Mouse (Mus musculus): Measurements from ENCODE around the gene Kcnk15. TPM values are rescaled to one million over a fixed set of nuclear protein-coding genes. Genes with fewer than 3 reads are reported as not detected.

The Kcnk15 gene
- polyA plus RNA-seq, 1 experiment from 2014 or later: not detected

GRCm38 (mm10) chr2:163903461-163903860 lies 50.0 kb downstream of the Kcnk15 start:
- DNase-seq (peak; percentile 71), ATAC-seq (peak; percentile 83)
- H3K4me3 ChIP-seq (ENCODE audit: low read depth, low read length): no peak overlapping the region
- H3K27me3 ChIP-seq (ENCODE audit: insufficient read depth, low read length): no peaks in the 10 kb centered on the region
- no peaks in the 10 kb centered on the region for H3K36me3 ChIP-seq (replicated peaks; ENCODE audit: insufficient read depth, low read length)
- H3K9me3 ChIP-seq (ENCODE audit: low read length): no peaks in the 10 kb centered on the region
- no peak overlapping the region for H3K4me2 ChIP-seq (ENCODE audit: low read depth, low read length)
- H3K9ac ChIP-seq (replicated peaks): no peak overlapping the region
- TF ChIP-seq EP300 (IDR thresholded peaks at IDR 0.05; ENCODE audit: low read depth) (no peak), CTCF (IDR thresholded peaks at IDR 0.05; ENCODE audit: low read depth) (no peak)
- 46% methylated on average over 11 of the region's 11 CpGs for WGBS (ENCODE audit: insufficient replicate concordance)
- H3K27ac ChIP-seq (ENCODE audit: low read depth): peak overlapping the region; percentile 57; the same call in 1 of the 2 replicates
- peaks cover 18% of the 10 kb centered on the region; the same call in 1 of the 2 replicates for H3K4me1 ChIP-seq (ENCODE audit: insufficient read depth)

GRCm38 (mm10) chr2:163904323-163904722 lies 50.9 kb downstream of the Kcnk15 start:
- TF ChIP-seq EP300 (IDR thresholded peaks at IDR 0.05; ENCODE audit: low read depth) (no peak), CTCF (IDR thresholded peaks at IDR 0.05; ENCODE audit: low read depth) (no peak)

GRCm38 (mm10) chr2:163907131-163907530 lies 53.7 kb downstream of the Kcnk15 start:
- TF ChIP-seq EP300 (IDR thresholded peaks at IDR 0.05; ENCODE audit: low read depth) (no peak), CTCF (IDR thresholded peaks at IDR 0.05; ENCODE audit: low read depth) (no peak)
- no peak for DNase-seq

More at GRCm38 (mm10) chr2:163904323-163904722, 50.9 kb downstream of the Kcnk15 start:
- Histone ChIP-seq H3K4me3 (ENCODE audit: low read depth, low read length) (no peak overlapping the region), H3K27ac (ENCODE audit: low read depth) (no peak overlapping the region), H3K9me3 (ENCODE audit: low read length) (no peaks in the 10 kb centered on the region), H3K9ac (replicated peaks) (no peak overlapping the region), H3K4me1 (ENCODE audit: insufficient read depth) (peaks cover 17% of the 10 kb centered on the region; the same call in 1 of the 2 replicates), H3K27me3 (ENCODE audit: insufficient read depth, low read length) (no peaks in the 10 kb centered on the region), H3K4me2 (ENCODE audit: low read depth, low read length) (no peak overlapping the region), H3K36me3 (replicated peaks; ENCODE audit: insufficient read depth, low read length) (no peaks in the 10 kb centered on the region)
- 68% methylated on average over 4 of the region's 4 CpGs for WGBS (ENCODE audit: insufficient replicate concordance)
- DNase-seq: no peak
- no peak for ATAC-seq

More at GRCm38 (mm10) chr2:163907131-163907530, 53.7 kb downstream of the Kcnk15 start:
- H3K4me1 ChIP-seq (ENCODE audit: insufficient read depth): peaks cover 9% of the 10 kb centered on the region; the same call in 1 of the 2 replicates
- no peak overlapping the region for H3K4me2 ChIP-seq (ENCODE audit: low read depth, low read length)
- H3K9me3 ChIP-seq (ENCODE audit: low read length): no peaks in the 10 kb centered on the region
- H3K27me3 ChIP-seq (ENCODE audit: insufficient read depth, low read length): no peaks in the 10 kb centered on the region
- 71% methylated on average over 5 of the region's 5 CpGs for WGBS (ENCODE audit: insufficient replicate concordance)
- H3K9ac ChIP-seq (replicated peaks): no peak overlapping the region
- H3K36me3 ChIP-seq (replicated peaks; ENCODE audit: insufficient read depth, low read length): no peaks in the 10 kb centered on the region
- ATAC-seq: no peak
- H3K4me3 ChIP-seq (ENCODE audit: low read depth, low read length): no peak overlapping the region
- H3K27ac ChIP-seq (ENCODE audit: low read depth): no peak overlapping the region

Other genes with a start within 250 kb of the Kcnk15 start
- gene Serinc3, start 208.5 kb upstream of the Kcnk15 start, polyA plus RNA-seq (2015; fragmentation: Nextera tagmentation; extraction: Ambion mirVana): 79.9 and 92.7 TPM in 2 replicates
- gene Pkig, start 195.3 kb upstream of the Kcnk15 start, polyA plus RNA-seq (2015; fragmentation: Nextera tagmentation; extraction: Ambion mirVana): 84.9 and 85.0 TPM in 2 replicates
- gene Ada, start 103.4 kb upstream of the Kcnk15 start, polyA plus RNA-seq (2015; fragmentation: Nextera tagmentation; extraction: Ambion mirVana): 2.7 TPM in 2 replicates
- gene Ccn5, start 32.8 kb upstream of the Kcnk15 start, polyA plus RNA-seq (2015; fragmentation: Nextera tagmentation; extraction: Ambion mirVana): 0.06 TPM in 1 of 2 replicates, not detected in the other
- gene Rims4, start 65.0 kb downstream of the Kcnk15 start, polyA plus RNA-seq (2015; fragmentation: Nextera tagmentation; extraction: Ambion mirVana): 1.1 and 1.4 TPM in 2 replicates
- 81.1 and 85.8 TPM in 2 replicates for gene Ywhab, start 141.3 kb downstream of the Kcnk15 start, polyA plus RNA-seq (2015; fragmentation: Nextera tagmentation; extraction: Ambion mirVana)
- 0.46 and 0.63 TPM in 2 replicates for gene Pabpc1l, start 171.8 kb downstream of the Kcnk15 start, polyA plus RNA-seq (2015; fragmentation: Nextera tagmentation; extraction: Ambion mirVana)
- gene Stk4, start 216.7 kb downstream of the Kcnk15 start, polyA plus RNA-seq (2015; fragmentation: Nextera tagmentation; extraction: Ambion mirVana): 9.8 and 10.8 TPM in 2 replicates
- 11.6 and 13.3 TPM in 2 replicates for gene Tomm34, start 217.5 kb downstream of the Kcnk15 start, polyA plus RNA-seq (2015; fragmentation: Nextera tagmentation; extraction: Ambion mirVana)